Mouse (Mus musculus): ENCODE measurements at regions not wholly inside any gene's neighbourhood (a gene's known extent, or its start where the extent isn't known, plus 50 kb on each side); places are given as distances from the start of the nearest gene placed in this dataset.

- DNase-seq (ENCODE audit: low spot score): no peak
Measured at GRCm38 (mm10) chr16:57823329-57823728, 68.8 kb upstream of the Col8a1 start.

- peak; percentile 15 for DNase-seq (ENCODE audit: low spot score)
Measured at GRCm38 (mm10) chr16:57845416-57845815, 90.9 kb upstream of the Col8a1 start.

GRCm38 (mm10) chr16:57846386-57846785, 91.8 kb upstream of the Col8a1 start:
- no peak for DNase-seq (ENCODE audit: low spot score)

GRCm38 (mm10) chr16:57851854-57852253, 97.3 kb upstream of the Col8a1 start:
- no peak for DNase-seq (ENCODE audit: low spot score)

GRCm38 (mm10) chr16:57852838-57853460, 98.4 kb upstream of the Col8a1 start:
- no peak for DNase-seq (ENCODE audit: low spot score)

- DNase-seq (ENCODE audit: low spot score): no peak
Measured at GRCm38 (mm10) chr16:57853751-57854150, 99.2 kb upstream of the Col8a1 start.

GRCm38 (mm10) chr16:57857071-57857470, 102.5 kb upstream of the Col8a1 start:
- DNase-seq (ENCODE audit: low spot score): no peak

GRCm38 (mm10) chr16:57858151-57858764, 103.7 kb upstream of the Col8a1 start:
- DNase-seq (ENCODE audit: low spot score): no peak

GRCm38 (mm10) chr16:57858765-57859201, 104.2 kb upstream of the Col8a1 start:
- DNase-seq (ENCODE audit: low spot score): no peak

GRCm38 (mm10) chr16:57863206-57863860, 108.8 kb upstream of the Col8a1 start:
- DNase-seq (ENCODE audit: low spot score): no peak

- no peak for DNase-seq (ENCODE audit: low spot score)
Measured at GRCm38 (mm10) chr16:57876857-57877256, 122.3 kb upstream of the Col8a1 start.

- DNase-seq (ENCODE audit: low spot score): no peak
Measured at GRCm38 (mm10) chr16:57881575-57882094, 127.1 kb upstream of the Col8a1 start.

- DNase-seq (ENCODE audit: low spot score): no peak
Measured at GRCm38 (mm10) chr16:57888138-57888537, 133.6 kb upstream of the Col8a1 start.

GRCm38 (mm10) chr16:57888553-57888952, 134.0 kb upstream of the Col8a1 start:
- no peak for DNase-seq (ENCODE audit: low spot score)

GRCm38 (mm10) chr16:57890135-57890534, 135.6 kb upstream of the Col8a1 start:
- no peak for DNase-seq (ENCODE audit: low spot score)

- DNase-seq (ENCODE audit: low spot score): no peak
Measured at GRCm38 (mm10) chr16:57893111-57893510, 138.6 kb upstream of the Col8a1 start.

- DNase-seq (ENCODE audit: low spot score): no peak
Measured at GRCm38 (mm10) chr16:57893698-57894352, 139.3 kb upstream of the Col8a1 start.

GRCm38 (mm10) chr16:57901006-57901405, 146.5 kb upstream of the Col8a1 start:
- no peak for DNase-seq (ENCODE audit: low spot score)

GRCm38 (mm10) chr16:57902498-57902897, 148.0 kb upstream of the Col8a1 start:
- DNase-seq (ENCODE audit: low spot score): no peak

- DNase-seq (ENCODE audit: low spot score): no peak
Measured at GRCm38 (mm10) chr16:57912001-57912400, 157.5 kb upstream of the Col8a1 start.

- DNase-seq (ENCODE audit: low spot score): no peak
Measured at GRCm38 (mm10) chr16:57914506-57914905, 160.0 kb upstream of the Col8a1 start.

- no peak for DNase-seq (ENCODE audit: low spot score)
Measured at GRCm38 (mm10) chr16:57915451-57915850, 160.9 kb upstream of the Col8a1 start.

Measured in ovary, postnatal 14 days (tissue).